Mouse (Mus musculus) kidney, adult 18-20 months (tissue): Measurements from ENCODE around the gene Adgrd1.

Source experiments
- DNase-seq: peaks from one replicate; pipeline ENCODE4 v3.0.0; 2021

Adgrd1 gene

DNA sequence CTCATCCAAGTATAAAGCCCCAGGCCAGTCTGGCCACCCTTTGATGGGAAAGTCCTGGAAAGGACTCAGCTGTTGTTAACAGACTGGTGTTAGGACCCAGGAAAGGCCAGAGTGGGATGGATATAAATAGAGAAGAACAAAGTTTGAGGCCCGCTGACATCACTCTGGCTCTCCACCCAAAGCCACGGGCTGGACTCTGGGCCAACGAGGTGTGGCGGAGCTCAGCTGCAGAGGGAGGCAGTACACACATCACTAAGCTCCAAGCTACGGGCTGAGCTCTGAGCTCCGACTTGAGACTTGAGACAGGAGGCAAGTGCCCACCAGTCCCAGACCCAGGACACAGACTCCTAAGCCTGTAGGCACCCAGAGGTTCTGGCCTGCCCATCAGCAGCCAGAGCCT lies at the start of gene Adgrd1:
Gene Adgrd1 (plus strand): TSS at position 240 of the 400 bp plus-strand sequence.
- DNase-seq = no peak

- no peak for DNase-seq
Measured at GRCm38 (mm10) chr5:129049372-129049771, 47.2 kb upstream of the Adgrd1 start.

- DNase-seq = no peak
Measured at GRCm38 (mm10) chr5:129051910-129052309, 44.6 kb upstream of the Adgrd1 start.

GRCm38 (mm10) chr5:129052636-129053355 lies 43.8 kb upstream of the Adgrd1 start:
- no peak for DNase-seq

DNA sequence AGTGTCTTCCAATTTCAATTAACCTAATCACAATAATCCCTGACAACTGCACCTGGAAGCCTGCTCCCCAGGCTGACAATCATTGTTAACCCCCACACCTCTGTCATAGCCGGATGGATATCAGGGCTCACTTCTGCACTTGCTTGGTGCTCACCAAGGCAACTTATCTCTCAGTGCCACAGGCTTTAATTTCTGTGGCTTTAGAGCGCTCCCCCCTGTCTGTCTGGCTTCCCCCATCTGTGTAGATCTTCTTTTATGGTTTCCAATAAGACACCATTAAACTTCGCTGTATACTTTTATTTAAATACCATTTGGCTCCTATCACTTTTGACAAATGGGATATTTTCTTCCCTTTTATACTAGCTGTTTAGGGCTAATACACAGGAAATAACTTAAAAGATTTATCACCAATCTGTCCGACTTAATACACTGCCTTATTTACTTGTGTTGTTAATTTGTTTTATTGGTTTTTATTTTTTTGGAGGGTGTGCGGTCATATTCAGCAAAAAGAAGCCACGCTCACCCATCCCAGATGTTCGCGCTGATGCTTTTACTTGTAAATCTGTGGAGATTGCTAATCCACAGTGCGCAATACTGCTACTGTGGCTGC lies 41.8 kb upstream of the Adgrd1 start:
- no peak for DNase-seq

- DNase-seq = no peak
Measured at GRCm38 (mm10) chr5:129059116-129059515, 37.4 kb upstream of the Adgrd1 start.

DNA sequence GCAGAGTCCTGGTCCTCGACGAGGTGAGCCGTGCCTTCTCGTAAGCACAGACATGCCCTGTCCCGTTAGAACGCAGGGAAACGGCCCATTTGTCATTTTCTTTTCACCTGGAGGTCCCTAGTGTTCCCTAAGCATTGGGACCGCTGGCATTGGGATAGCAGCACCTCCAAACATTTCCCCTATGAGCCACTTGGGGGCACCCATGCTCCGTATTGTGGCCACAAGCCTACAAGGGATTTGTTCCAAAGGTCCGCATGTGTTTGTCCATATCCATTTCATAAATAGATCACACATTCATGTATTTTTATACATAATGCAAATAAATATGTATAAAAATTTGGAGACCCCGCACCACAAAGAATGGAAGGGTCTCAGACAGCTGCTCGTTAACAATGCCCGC lies 35.0 kb upstream of the Adgrd1 start:
- peak; percentile 64 for DNase-seq

DNA sequence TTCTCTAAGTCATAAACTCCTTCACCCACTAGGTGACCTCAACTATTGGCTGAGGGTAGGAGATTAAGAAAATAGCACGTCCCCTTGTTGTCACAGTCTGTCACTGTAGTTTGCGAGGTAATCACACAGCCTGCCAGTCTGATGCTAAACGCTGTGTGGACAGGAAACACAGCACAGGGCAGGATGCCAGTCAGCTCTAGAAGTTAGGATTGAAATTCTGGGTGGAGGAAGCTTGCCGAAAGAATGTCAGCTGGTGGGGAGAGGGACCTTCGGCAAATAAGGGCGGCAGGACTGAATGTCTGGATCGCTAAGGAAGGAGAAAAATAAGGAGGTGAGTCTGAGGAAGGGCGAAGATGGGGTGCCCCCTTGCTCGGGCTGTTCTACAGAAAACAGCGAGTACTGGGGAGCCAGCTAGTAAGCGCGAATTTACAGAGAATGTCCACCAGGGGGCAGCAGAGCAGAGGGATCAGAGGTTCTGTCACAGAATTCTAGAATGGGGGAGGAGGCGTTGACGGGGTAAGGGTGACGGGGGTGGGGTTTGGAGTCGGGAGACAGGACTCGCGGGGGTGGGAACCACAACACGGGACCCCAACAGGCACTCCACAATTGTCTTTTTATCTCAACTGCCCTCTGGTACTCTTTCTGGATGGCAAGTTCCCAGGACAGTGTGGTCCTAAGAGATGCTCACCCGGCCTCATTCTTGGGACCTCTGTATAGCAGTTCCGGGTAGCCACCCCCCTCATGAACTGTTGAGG lies 33.3 kb upstream of the Adgrd1 start:
- peak; percentile 75 for DNase-seq

GRCm38 (mm10) chr5:129063792-129064087 lies 32.8 kb upstream of the Adgrd1 start:
- DNase-seq = no peak

DNA sequence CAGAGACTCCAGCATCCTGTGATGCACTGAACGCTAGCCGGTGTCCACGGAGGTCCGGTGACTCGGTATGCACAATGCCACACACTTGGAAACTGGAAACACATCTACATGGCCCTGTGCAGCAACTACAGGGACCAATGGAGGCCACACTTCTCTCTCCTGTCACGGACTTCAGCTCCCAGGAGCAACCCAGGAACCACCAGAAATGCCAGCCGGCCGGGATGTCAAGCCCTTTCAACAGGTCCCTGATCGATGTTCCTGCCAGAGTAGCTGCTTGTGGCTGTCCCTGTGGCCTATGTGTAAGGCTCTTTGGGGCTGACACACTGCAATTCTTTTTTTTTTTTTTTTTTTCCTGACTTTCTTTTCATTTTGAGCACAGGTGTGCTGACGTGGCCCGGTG lies 32.4 kb upstream of the Adgrd1 start:
- DNase-seq = no peak

DNA sequence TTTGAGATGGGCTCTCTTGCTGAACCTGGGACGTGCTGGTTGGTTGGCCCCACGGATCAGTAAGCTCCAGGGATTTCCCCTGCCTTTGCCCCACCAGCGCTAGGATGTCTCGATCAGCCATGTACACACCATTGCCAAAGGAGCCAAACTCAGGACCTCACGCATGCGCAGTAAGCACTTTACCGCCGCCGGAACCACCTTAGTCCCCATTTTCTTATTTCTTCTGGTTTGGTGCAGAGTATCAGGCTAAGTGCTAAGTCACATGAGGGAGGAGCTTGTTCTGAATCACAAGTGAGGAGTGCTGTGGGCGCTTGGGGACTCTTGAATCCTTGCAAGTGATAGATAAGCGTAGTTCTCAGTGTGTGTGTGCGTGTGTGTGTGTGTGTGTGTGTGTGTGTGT lies 31.2 kb upstream of the Adgrd1 start:
- DNase-seq = no peak

- no peak for DNase-seq
Measured at GRCm38 (mm10) chr5:129065946-129066345, 30.6 kb upstream of the Adgrd1 start.

GRCm38 (mm10) chr5:129066541-129067230 lies 29.9 kb upstream of the Adgrd1 start:
- DNase-seq = no peak

DNA sequence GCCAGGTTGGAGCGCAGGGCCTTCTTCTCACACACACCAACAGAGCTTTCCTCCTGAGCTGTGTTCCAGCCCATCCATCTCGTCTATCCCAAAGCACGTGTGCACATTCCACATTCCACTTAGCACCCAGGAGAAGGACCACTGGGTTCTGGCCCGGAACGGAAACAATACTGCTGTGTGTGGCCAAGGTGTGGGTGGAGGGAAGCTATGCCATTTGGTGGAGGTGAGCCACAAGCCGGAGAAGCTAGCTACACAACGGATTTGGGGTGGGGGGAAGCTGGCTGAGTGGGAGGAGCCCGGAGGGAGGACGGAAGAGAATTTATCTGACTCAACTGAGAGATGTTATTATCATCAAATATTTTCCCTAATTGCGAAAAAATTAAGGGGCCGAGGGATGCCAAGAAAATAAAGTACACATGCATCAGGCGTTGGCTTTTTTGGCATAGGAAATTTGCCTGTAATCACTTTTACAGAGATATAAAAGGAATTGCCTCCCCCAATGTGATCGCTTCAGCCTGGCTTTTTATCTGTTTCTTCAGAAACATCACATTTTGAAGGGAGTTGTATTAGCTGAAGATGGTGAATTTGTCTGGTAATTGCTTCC lies 29.2 kb upstream of the Adgrd1 start:
- DNase-seq = no peak

DNA sequence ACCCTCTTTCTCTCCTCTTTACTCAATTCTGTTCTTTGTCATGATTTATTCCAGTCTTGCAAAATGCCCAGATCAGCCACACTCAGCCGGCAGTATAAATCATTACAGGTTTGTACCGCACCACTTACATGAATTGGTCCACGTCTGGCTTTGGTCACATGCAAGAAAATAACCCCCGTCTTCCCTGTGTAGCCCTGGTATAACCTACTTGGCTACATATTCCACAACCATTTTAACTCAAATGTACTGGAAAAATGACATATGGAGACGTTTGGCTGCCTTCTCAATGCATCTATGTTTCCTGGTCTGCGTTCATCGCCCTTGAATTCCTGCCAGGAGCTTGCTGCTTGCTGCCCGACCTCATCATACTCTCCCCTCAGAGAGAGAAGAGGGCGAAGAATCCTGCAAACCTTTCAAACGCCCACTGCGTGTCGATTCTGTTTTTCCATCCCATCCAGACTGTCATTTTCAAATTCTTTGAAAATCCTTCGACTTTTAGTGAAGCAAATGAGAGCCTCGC lies 24.7 kb upstream of the Adgrd1 start:
- no peak for DNase-seq

GRCm38 (mm10) chr5:129073404-129073803 lies 23.1 kb upstream of the Adgrd1 start:
- no peak for DNase-seq

GRCm38 (mm10) chr5:129076098-129076497 lies 20.5 kb upstream of the Adgrd1 start:
- no peak for DNase-seq

GRCm38 (mm10) chr5:129077240-129077639 lies 19.3 kb upstream of the Adgrd1 start:
- DNase-seq = no peak

GRCm38 (mm10) chr5:129081521-129081920 lies 15.0 kb upstream of the Adgrd1 start:
- DNase-seq = no peak

- DNase-seq = no peak
Measured at GRCm38 (mm10) chr5:129085153-129085552, 11.4 kb upstream of the Adgrd1 start.

DNA sequence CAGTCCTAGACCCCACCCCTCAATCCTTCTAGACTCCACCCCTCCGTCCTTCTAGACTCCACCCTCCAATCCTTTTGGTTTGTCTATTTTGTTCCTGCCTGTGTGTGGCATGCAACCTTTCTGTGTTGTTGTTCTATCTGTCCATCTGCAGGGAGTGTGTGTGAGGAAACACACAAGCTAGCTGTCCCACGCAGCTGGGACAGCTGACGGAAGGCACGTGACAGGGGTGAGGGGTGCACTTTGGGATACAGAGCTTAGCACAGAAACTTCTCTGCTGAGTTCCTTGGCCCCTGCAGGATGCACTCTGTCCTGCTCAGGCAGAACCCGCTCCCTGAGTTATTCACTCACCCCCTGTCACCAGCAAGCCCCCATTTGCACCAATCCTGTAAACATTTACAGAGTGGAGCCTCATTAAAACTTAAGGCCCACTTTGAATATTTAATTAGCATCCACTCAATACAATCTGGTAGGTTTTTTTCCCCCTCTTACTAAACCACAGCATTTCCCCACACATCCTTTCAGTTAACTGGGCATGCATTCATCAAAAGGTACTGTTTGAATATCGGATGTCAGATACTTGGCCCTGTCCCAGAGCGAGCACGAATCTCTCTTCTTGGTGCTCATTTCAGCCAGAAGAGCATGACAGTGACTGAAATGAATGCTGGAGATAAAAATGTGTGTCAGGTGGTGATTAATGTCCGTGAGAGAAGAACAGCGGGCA lies 4.0 kb upstream of the Adgrd1 start:
- no peak for DNase-seq

- no peak for DNase-seq
Measured at GRCm38 (mm10) chr5:129093158-129093557, 3.4 kb upstream of the Adgrd1 start.
